Mouse (Mus musculus): ENCODE results near the gene Il3.

Il3 gene

GRCm38 (mm10) chr11:54287821-54288453 is 20.9 kb upstream of the Il3 start:
- no peak for DNase-seq (ENCODE audit: low spot score)

DNA sequence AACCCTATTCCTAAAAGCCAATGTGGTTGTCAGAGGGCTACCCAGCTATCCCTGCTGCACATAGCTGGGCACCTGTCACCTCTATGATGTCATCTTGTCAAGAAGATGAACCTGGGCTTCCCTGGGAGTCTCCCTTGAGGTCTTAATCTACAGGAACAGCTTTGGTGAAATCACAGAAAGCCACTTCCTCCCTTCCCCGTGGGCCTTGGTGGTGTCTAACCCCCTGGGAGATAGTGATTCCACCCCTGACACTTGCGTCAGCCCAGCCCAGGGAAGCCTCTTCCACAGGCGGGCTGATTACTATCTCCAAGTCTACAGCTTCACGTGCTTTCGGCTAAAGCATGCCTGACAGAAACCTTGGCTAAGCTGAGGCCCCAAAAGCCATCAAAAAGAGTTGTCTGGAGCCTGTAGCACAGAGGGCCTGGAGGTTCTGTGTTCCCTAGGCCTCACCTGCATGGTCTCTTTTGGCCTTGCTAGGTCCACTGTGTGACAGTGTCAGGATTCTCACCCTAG is 4.4 kb upstream of the Il3 start:
- no peak for DNase-seq (ENCODE audit: low spot score)

DNA sequence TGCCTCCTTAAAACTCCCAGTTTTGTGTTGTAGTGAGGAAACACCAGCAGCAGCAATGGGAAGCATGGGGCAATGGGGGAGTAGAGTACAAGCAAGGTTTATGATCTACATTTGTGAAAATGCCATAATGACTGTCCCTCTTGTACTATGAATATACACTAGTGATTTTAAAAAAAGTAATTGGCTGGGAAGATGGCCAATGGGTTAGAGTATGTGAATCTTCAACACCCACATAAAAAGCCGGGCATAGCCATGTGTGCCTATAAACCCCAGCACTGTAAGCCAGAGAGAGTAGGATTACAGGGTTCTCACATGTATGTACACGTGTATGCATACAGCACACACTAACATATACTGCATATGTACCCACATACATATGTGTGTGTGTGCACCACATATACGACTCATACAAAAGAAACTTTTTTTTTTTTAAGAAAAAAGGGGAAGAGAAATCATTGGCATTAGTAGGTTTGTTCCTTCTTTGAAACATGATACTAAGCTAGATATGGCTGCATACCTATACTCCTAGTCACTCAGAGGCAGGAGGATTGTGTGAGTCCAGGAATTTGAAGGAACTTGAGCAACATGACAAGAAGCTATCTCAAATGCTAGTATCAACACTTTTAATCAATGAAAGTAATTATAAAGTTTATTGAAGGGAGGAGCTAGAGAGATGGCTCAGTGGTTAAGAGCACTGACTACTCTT is 2.3 kb upstream of the Il3 start:
- DNase-seq (ENCODE audit: low spot score): no peak

DNA sequence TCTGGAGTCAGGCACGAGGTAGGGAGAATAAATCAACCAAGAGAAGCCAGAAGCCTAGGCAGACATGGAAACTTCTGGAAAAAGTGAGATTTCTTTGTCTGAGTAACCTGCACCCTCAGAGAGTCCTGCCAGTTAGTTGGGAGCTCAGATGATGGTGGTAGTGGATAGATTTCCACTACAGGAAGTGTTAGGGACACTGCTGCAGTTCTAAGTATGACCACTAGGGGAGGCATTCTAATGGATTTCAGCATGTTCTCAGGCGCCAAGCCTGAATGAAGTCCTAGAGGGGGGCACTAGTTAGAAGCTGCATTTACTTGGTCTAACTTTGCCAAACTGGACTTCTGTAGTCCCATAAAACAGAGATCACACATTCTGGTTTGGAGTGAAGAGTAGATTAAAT is 2.5 kb downstream of the Il3 start:
- peak; percentile 82 for DNase-seq (ENCODE audit: low spot score)

DNA sequence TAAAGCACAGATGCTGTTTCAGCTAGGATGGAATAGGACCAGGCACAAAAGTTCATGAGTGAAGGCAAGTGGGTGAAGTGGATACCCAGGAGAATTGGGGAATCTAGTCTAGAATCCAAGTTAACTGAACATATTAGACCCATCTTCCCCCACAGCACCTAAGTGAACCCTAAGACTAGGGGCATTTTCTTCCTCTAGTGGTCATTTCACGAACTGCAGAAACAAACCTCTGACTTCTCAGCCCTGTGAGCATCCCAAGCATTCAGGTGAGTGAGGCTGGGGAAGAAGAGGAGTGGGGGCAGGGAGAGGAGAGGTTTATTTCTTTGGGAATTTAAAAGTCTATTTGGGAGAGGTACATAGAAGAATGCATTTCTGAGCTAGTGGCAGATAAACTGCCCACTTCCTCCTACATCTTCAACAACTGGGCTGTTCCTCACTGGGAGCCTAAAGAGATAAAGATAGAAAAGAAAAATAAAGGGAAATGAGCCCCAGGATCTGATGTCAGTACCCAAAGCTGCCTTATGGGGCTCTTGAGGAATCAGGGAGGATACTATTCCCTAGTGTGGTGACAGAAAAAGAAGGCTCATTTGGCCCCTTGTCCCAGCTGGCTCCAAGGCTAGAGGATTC is 3.6 kb downstream of the Il3 start:
- peak; percentile 23 for DNase-seq (ENCODE audit: low spot score)

DNA sequence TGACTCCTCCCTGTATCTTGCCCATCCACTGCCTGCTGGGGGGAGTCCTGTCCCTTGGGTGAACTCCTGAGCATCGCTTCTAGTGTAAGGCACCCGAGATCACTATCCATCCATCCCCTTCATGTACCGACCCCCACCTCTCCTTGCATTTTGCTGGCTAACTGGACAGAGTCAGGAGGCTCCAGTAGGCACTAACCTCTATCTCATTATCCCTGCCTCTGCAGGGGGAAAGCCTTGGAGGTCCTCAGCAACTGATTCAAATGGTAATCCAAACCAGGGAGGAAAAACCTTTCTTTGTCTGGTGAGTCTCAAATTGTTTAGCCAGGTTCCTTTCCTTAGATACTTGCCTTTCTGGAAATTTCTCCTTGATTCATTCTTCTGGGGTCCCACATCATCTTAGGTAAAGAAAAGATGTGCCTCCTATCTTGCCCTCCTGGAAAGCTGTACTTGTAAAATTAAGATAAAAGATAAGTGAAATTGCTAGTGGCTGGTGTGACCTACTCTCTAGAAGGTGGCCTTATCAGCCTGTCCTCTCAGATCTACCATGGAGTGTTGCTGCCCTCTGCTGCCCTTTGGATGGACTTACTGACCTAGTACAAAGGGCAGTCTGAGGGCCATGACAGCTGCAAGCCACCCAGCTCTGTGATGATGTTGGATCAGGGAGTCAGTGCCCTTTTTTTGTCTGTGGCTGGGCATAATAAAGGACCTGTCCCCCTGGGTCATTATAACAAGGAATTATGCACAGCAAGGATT is 10.3 kb downstream of the Il3 start:
- peak; percentile 88 for DNase-seq (ENCODE audit: low spot score)

DNA sequence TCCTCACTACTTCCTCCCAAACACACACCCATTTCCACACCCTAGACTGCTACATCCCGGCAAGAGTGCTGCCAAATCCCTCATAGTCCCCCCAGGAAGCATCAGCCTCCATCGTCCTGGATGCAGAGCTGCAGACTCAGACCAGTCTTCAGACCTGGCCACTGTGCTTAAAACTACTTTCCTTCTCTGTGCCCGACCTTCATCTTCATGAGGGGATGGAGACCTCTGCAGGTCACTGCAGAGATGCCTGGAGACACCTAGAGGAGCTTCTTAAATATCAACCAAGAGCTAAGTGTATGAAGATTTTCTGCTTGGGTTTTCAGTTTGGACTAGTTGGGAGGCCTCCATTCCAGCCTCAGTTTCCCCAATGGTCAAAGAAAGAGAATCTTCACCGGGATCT is 13.0 kb downstream of the Il3 start:
- peak; percentile 14 for DNase-seq (ENCODE audit: low spot score)

DNA sequence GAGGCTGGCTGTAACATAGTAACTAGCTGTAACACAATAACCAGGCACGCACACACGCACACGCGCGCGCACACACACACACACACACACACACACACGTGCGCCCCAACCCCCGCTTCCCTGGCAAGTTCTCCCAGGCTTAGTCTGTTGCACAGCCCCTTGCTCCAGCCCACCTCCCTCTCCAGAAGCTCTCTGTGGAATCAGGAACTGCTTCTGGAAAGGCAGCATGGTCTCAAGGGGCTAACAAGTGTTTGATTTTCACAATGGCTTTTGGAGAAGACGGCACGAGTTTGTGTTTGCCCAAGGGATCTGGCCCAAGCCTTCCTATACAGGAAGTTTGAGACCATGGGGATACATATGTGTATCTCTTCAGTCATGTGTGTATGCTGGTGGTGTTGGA is 16.5 kb downstream of the Il3 start:
- DNase-seq (ENCODE audit: low spot score): no peak

DNA sequence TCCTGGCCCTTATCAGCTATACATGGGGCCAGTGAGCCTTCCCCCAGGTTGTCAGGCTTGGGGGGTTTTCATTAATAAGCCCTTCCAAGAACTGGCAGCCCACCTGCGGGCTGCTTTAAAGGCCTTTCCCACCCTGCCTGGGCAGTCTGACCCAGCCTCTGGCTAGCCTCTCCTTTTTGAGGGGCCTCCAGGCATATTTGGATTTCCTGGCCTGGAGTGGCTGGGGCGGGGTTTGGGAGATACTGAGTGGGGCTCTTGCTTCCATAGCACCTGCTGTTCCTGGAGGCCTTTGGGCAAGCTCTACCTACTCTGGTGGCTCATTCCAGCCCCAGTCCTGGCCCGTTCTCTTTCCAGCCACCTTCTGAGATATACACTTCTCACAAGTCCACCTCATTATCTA is 17.3 kb downstream of the Il3 start:
- no peak for DNase-seq (ENCODE audit: low spot score)

DNA sequence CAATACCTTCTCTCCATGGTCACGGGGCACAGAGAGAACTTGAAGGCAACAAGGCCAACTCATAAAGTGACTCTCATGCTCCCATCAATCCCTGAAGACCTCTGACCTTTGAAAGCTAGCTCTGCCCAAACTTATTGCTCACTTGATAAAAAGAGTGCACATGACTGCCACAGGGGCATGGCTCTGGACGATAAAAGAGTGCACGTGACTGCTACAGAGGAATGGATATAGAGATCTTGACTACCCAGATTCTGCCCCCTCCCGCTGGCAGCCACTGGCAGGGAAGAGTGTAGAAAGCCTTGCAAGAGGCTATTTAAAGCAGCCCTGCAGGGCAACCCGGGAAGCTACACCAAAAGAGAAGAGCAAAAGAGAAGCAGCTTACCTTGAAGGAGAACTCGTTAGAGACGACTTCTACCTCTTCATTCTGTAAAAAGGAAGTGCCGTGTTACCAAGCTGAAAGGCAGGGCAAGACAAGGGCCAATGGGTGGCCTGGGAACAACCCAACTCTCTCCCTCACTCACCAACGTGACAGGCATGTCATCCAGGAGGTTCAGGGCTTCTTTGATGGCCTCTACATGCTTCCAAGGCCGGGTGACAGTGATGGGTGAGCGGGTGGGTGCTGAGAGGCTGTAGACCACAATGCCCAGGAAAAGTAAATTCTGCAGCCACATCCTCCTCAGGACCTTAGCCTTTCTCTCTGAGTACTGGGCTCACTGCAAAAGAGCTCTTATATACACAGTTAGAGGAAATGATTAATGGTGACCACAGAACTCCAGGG is 17.9 kb downstream of the Il3 start, which contains the start of gene Csf2:
Csf2 (minus strand) TSS at position 728 of the 778 bp plus-strand sequence.
- DNase-seq (ENCODE audit: low spot score): no peak

GRCm38 (mm10) chr11:54247251-54247950 is 19.7 kb downstream of the Il3 start:
- DNase-seq (ENCODE audit: low spot score): no peak

- DNase-seq (ENCODE audit: low spot score): no peak
Measured at GRCm38 (mm10) chr11:54244465-54244864, 22.6 kb downstream of the Il3 start.

DNA sequence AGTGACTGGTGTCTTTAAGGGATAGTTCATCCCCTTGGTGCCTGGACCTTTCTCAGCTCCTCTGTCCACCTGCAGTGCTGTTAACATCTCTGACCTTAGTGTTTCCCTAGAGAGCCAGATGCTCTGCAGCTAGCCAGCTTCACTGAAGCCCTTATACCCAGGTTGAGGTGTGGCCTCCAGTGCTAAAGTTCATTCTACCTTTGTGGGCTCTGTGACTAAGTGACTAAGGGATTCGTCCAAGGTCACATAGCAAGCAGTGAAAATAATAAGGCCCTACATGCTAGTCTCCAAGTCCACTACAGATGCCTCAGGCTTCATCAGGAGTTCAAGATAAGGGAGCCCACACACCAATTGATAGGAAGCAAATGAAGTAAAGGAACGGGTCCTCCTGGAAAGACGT is 24.6 kb downstream of the Il3 start:
- DNase-seq (ENCODE audit: low spot score): no peak

DNA sequence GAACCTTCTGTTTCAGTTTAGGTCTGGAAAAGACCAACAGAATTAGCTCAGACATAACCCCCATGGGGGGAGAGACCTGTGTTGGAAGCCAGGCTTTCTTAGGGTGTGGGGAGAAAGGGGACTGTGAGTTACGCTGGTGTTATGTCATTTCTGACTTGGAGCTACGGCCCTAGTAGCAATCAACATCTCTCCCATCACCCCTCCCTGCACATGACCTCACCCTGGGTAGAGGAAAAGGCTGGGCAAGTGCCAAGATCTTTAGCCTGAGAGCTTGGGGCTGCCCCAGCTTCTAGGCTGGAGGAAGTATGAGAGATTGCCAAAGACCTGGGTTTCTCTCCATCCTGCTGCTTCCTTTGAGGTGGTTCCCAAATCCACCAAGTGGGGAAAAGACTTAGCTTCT is 30.1 kb downstream of the Il3 start:
- DNase-seq (ENCODE audit: low spot score): no peak

DNA sequence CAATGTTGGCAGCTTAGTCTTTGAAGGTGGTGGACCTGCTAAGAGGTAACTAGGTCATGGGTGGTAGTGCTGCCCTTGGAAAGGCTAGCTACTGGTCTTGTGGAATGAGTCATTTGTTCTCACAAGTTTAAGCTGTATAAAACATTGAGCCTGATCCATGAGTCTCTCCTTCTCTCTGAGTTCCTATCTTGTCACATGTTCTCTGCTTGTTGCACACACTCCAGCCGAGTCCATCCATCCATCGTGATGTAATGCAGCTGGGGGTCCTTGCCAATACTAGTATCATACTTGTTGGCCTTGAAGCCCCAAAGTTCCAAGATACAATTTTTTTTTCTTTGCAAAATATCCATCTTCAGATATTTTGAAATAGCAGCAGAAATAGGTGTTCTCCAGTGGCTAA is 39.6 kb downstream of the Il3 start:
- DNase-seq (ENCODE audit: low spot score): no peak

DNA sequence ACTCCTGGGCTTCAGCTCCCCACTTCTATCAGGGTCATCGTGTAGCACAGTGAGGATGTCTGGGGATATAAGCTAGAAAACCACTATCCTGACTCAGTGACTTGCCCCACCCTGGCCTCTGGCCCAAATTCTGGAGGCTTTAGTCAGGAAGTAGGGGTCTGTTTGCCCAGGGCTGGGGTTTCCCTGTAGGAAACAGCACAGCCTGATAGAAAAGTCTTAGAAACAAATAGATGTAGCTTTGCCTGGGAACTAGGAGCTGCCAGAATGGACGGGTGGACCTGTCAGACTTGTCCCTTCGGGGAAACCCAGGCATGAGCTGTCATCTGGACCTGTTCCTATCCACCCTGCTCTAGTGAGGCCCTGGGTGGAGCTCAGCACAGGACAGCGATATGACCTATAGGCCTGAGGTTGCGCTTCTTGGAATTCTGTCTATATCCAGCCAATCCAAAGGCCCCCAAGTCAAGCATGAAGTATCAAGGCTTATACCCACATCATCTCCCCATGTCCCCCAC is 42.5 kb downstream of the Il3 start:
- DNase-seq (ENCODE audit: low spot score): no peak

GRCm38 (mm10) chr11:54223637-54224474 is 43.2 kb downstream of the Il3 start:
- no peak for DNase-seq (ENCODE audit: low spot score)

- no peak for DNase-seq (ENCODE audit: low spot score)
Measured at GRCm38 (mm10) chr11:54219903-54220740, 47.0 kb downstream of the Il3 start.

GRCm38 (mm10) chr11:54219191-54219590 is 47.9 kb downstream of the Il3 start:
- DNase-seq (ENCODE audit: low spot score): no peak

Data from retina, embryonic 14.5 days (tissue).